Mouse (Mus musculus) CD4-positive helper T cell, adult 2 months (primary cell): ENCODE measurements around the gene Dclk1.

Source experiments
- DNase-seq: peaks from one replicate; pipeline ENCODE4 v3.0.0-alpha.2; 2012; ENCODE audit warnings: low read depth, missing footprints, low spot score

The Dclk1 gene

GRCm38 (mm10) chr3:55333511-55333910 is 91.3 kb downstream of the Dclk1 start:
- no peak for DNase-seq

GRCm38 (mm10) chr3:55336895-55337294 is 94.7 kb downstream of the Dclk1 start:
- DNase-seq, result no peak

- no peak for DNase-seq
These were observed 95.5 kb downstream of the Dclk1 start for GRCm38 (mm10) chr3:55337671-55338070.

GRCm38 (mm10) chr3:55342445-55342844 is 100.3 kb downstream of the Dclk1 start:
- no peak for DNase-seq

- DNase-seq, result no peak
These were observed 105.3 kb downstream of the Dclk1 start for GRCm38 (mm10) chr3:55347371-55348025.

- no peak for DNase-seq
These were observed 105.8 kb downstream of the Dclk1 start for GRCm38 (mm10) chr3:55348026-55348390.

DNA sequence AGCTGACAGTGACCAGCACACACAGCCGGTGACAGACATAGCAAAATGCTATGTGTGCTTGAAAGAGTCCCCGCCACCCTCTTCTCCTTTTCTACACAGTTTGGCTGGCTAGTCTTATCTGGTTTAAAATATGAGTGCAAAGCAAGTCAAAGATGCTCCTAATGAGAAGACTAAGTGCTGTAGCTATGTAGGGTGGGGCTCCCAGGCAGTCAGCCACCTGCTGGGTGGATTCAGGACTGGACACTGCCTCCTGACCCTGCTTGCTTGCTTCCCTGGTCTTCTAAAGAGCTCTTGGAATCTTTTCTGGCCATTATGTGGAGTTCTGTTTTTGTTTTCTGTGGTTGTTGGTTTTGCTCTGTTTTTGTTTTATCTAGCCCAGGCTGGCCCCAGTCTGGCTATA is 108.0 kb downstream of the Dclk1 start:
- DNase-seq, result no peak

DNA sequence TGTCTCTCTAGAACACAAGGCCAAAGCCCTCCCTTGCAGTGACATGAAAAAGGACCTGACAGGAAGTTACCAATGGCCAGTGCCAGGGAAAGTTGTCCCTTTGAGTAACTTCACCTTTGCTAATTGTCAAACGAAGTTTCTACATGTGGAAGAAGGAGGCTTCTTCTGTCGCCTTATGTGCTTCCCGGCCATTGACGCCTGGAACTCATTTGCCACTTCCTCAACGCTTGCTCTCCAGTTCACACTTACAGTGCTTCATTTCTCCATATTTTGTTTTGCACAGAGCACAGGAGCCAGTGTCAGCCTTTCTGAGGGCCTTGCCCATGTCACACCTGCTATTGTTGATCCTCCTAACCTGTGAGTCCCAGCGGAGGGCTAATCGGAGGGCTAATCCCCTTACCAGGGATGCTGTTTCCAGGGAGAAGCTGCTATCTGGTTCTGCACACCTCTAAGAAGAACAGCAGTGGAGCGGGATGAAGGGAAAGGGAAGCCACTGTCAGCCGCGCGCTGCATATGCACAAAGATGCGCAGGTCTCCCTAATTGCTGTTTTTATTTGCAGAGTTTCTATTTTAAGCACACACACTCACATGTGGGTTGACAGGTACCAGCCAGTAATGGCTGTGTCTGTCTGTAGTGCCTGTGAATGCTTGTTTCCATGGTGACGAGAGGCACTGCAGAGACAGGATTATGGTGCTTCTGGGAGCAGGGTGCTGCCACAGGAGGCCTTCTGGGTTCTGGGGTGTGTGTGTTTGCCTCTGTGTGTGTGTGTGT is 109.3 kb downstream of the Dclk1 start:
- no peak for DNase-seq

DNA sequence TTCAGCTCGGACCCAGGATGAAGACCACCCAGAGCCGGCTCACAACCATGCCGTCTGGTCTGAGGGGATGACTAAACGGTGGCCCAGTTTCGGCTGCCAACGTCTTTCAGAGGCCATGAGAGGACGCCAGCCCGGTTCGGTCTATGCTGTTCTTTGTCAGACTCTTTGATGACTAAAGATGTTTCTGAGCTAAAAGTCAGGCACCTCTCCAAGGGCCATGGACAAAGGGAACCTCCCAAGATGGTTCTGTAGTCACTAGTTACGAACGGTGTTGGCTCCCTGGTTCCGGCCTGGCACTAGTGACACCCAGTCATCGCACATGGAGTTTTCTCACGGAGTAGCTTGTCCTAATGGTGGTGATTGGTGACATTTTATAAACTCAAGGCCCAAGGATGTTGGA is 110.4 kb downstream of the Dclk1 start:
- no peak for DNase-seq

- DNase-seq, result no peak
These were observed 111.0 kb downstream of the Dclk1 start for GRCm38 (mm10) chr3:55353169-55353568.

- no peak for DNase-seq
These were observed 111.8 kb downstream of the Dclk1 start for GRCm38 (mm10) chr3:55353909-55354511.

DNA sequence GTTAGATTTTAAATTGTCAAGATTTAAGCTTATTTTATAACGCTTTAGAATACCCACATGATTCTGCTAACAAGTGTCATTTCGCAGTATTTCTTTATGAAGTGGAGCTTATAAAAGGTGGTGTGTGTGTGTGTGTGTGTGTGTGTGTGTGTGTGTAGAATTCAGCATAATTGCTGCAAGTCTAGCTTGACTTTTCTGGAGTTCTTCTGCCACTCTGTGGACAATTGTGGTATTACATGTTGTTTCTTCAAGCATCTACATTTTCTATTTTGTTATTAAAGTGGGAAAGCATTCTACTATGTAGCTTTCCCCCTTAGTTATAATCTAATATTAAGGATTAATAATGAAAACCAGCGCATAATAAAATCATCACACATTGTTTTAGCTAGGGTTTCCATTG is 112.6 kb downstream of the Dclk1 start:
- peak; percentile 21 for DNase-seq

DNA sequence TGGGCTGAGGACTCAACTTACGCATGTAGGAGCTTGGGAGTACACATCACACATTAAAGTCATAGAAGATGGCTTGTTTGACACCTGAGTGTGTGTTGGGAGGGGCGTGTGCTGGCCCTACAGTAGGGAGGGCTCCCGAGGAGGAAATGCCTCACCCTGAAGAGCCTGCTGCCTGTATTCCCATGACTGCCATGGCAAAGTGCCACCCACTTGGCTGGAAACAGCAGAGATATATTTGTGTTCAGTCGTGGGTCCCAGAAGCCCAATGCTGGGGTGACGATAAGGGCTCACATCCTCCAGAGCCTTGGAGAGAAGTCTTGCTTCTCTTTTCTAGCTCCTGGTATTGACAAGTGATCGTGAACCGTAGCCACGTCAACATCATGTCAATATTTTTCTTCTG is 116.3 kb downstream of the Dclk1 start:
- no peak for DNase-seq

DNA sequence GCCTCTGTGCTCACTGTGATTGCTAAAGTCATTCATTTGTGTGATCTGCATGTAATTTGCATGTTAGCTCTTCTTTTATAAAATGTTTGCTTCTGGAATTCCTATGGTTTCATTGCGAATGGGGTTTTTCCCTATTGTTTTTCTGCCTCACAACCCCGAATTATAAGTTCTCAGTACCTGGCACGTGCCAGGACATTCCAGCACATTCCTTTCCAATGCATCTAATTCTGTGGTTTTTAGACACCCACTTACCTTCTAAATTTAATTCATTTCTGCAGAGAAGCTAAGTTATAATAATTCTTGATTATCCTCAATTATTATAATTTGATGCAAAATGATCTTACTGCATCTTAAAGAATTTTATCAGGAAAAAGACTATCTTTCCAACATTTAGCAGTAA is 118.7 kb downstream of the Dclk1 start:
- DNase-seq, result no peak

- DNase-seq, result no peak
These were observed 125.0 kb downstream of the Dclk1 start for GRCm38 (mm10) chr3:55367166-55367565.

GRCm38 (mm10) chr3:55369156-55369555 is 127.0 kb downstream of the Dclk1 start:
- no peak for DNase-seq

GRCm38 (mm10) chr3:55373689-55374088 is 131.5 kb downstream of the Dclk1 start:
- DNase-seq, result peak; percentile 12

GRCm38 (mm10) chr3:55378591-55378990 is 136.4 kb downstream of the Dclk1 start:
- no peak for DNase-seq

DNA sequence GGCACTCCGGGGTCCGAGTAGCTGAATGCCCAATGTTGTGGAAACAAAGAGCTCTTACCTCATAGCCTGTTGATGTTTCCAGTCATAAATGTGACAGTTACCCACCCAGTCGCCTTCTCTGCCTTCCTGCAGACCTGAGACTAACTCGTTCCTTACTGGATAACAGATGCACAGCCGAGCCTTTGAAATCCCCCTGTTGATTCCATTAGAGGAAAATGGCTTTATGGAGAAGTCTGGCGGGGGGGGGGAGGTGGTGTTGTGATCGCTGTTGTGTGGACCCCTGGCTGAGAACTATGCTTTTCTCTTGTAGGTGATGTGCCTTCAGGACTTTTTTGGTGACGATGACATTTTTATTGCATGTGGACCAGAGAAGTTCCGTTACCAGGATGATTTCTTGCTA is 138.3 kb downstream of the Dclk1 start:
- DNase-seq, result no peak

- DNase-seq, result no peak
These were observed 150.4 kb downstream of the Dclk1 start for GRCm38 (mm10) chr3:55392605-55393004.

GRCm38 (mm10) chr3:55393549-55393948 is 151.4 kb downstream of the Dclk1 start:
- DNase-seq, result no peak

- DNase-seq, result no peak
These were observed 154.6 kb downstream of the Dclk1 start for GRCm38 (mm10) chr3:55396792-55397191.
